Mouse (Mus musculus): ENCODE data around the gene Inpp5a. TPM values are rescaled to one million over a fixed set of nuclear protein-coding genes. Genes with fewer than 3 reads are reported as not detected.

Inpp5a gene
- total RNA-seq, 2 experiments from 2014 or later: 60.0 to 61.8 TPM

DNA sequence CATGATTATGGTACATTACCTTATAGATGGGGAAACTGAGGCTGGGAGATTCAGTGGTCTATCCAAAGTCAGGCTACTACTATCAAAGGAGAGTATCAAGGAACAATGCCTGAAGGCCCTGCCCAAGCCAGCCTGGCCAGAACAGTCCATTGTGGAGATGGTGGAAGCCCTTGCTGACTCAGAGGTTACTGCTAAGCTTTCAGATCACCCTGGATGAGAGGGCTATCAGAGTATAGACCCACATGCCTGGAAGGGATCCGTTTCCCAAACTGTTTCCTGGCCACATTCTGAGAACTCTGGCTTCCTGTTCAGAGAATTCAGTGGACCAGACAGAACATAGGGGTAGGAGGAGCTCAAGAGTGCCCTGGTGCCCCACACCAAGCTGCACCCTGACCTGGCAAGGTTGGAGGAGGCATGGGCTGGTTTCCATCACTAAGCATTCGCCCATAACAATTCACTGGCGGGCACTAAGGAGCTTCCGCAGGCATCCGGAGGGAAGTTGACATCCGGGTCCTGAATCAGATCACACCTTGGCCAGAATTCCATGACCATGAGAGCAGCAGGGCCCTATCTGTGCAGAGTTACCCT, 19.3 kb upstream of the Inpp5a start:
- DNase-seq (ENCODE audit: low spot score in 2 of 2): no peak

DNA sequence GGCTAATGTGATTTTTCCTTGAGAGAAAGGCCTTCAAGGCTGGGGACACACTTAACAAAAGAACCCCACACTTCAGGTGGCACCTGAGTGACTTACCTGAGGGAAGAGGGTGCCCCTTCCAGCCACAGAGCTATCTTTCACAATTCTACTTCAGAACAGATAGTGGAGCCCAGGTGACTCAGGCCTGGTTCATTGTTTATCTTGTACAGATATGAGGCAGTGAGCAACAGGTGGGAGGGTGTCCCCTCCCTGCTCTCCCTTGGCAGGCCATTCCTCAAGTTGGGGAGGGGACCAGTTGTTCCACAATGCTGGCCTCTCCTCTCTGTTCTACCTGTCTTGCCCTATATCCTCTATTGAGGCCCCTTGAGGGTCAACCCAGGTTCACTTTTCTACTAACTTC, 17.5 kb upstream of the Inpp5a start:
- no peak for DNase-seq (ENCODE audit: low spot score in 2 of 2)

DNA sequence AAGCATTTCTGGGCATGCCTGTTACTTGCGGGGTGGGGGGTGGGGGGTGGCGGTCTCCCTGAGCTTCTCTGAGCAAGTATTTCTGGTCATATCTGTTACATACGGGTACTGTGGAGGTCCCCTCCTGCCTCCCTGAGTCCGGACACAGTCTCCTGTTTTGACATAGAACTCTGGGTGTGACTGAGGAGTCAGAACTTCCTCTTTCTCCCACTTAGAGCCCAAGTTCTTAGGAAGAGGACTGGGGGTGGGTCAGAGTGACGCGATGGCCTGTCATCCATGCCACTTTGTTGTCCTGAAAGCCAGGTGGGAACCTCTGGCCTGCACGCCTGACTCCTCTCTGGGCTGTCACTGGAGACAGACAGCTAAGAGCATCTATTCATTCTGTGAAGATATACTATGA, 11.5 kb upstream of the Inpp5a start:
- DNase-seq (ENCODE audit: low spot score in 2 of 2): no peak

DNA sequence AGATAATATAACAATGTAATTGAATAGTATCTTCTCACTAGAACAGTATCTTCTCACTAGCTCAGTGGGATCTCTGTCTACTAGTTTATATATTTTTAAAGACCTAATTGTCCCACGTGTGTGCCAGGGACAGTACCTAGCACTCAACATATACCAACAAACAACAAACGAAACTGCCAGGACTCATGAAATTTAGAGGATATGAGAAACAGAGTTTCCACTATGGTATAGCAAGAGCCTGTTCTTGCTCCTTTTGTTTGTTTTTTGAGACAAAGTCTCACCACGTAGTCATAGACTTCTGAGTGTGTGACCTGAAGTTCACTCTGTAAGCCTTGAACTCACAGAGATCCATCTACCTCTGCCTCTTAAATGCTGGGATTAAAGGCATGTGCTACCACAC, 10.6 kb upstream of the Inpp5a start:
- no peak for DNase-seq (ENCODE audit: low spot score in 2 of 2)

DNA sequence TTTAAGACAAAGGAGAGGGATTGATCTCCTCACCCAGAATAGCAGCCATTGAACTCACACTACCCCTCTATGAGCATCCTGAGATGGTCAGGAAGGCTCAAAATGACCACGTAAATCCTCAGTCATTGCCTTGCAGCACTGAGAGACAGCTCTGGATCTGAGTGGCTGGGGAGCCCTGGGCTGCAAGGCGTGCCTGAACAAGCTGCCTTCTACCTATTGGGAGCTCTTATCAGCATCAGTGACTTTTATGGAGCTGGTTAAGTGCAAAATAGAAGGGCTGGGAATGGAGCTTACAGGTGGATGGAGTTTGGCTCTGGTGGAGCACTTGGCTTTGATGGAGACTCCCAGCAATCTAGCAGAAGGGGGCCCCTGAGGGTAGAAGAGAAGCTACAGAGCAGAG, 9.2 kb upstream of the Inpp5a start:
- DNase-seq (ENCODE audit: low spot score in 2 of 2): no peak

DNA sequence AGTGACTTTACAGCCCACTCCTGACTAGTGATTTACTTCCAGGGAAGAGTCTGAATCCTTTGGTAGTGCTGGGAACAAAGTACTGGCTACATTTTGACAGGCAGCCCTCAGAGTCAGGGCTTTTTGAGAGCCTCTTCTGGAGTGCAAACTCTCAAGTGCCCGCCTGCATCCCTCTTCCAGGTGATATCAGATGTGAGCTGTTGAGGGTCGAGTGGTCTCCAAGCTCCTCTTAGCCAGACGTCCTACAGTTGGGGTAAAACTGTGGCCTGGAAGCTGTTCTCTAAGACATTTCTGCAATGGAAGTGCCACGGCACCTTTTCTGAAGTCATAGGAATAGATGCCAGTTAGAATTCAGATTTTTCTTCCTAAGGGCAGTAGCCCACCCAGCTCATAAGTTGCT, 8.7 kb upstream of the Inpp5a start:
- DNase-seq (ENCODE audit: low spot score in 2 of 2): no peak

DNA sequence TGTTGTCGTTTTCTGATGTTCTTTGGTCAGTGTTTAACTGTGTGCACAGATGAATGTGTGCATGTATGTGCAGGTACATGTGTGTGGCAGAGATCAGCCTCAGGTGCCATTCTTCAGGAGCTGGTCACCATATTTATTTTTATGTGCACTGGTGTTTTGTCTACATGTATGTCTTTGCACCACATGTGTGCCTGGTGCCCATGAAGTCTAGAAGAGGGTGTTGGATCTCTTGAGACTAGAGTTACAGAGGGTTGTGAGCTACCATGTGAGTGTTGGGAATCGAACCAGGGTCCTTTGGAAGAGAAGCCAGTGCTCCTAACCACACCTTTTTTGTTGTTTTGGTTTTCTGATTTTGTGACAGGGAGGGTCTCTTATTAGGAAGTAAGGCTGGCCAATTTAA, 7.0 kb upstream of the Inpp5a start:
- no peak for DNase-seq (ENCODE audit: low spot score in 2 of 2)

DNA sequence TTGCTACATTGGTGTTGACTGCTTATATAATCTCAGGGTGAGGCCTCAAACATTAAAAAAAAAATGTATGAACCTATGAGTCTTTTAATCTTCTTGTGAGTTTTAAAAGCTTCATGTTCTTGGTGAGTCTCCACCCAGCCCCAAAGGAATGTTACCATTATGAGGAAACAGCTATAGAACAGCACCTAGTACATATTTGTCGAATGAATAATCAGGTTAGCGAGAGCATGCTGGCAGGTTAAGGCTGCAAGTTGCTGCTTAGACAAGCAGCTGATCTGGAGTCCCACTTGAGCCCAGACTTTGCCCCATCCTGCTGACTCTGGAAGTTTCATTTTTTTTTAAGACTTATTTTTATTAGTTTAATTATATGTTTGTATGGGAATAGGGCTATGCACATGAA, 6.1 kb upstream of the Inpp5a start:
- no peak for DNase-seq (ENCODE audit: low spot score in 2 of 2)

DNA sequence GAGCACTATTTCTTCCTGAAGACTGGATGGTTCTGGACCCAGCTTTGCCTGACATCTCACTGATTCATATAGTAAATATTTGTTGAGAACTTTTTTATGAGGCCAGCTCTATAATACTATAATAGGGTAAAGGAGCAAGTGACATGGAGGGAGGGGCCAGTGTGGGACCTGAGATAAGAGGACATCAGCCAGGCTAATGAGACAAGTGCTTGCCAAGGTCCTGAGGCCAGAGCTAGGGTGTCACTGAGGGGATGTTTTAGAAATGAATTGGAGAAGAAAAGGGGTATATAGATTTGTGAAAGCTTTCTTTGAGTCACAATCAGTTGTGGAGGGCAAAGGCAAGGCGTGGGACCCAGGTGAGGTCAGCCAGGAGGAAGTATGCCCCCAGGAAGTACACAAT, 4.4 kb upstream of the Inpp5a start:
- no peak for DNase-seq (ENCODE audit: low spot score in 2 of 2)

DNA sequence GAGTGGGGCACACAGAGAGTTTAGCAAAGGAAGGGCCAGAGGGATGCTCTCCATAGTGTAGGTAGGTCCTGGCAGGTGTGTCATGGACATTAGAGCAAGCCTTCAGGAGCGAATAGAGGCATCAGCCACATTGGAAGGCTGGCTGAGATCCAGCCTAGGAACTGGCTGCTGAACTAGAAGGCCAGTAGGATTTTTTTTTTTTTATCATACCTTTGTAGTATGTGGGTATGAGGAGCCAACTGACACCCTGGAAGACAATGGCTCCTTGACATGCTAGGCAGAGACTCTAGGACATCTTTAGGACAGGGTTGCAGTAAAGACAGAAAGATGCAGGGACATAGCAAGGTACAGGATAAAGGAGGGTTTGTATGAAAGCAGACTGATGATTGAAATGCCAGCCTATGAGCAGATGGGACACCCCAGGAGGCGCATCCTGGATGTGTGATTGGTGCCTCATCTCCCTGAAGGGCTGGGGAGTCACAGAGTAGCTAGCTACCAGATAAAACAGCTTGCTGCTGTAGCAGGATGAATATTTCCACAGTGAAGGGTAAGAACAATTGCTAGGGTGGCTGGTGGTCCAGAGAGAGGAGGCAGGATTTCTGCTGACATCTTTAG, 3.9 kb upstream of the Inpp5a start:
- no peak for DNase-seq (ENCODE audit: low spot score in 2 of 2)

DNA sequence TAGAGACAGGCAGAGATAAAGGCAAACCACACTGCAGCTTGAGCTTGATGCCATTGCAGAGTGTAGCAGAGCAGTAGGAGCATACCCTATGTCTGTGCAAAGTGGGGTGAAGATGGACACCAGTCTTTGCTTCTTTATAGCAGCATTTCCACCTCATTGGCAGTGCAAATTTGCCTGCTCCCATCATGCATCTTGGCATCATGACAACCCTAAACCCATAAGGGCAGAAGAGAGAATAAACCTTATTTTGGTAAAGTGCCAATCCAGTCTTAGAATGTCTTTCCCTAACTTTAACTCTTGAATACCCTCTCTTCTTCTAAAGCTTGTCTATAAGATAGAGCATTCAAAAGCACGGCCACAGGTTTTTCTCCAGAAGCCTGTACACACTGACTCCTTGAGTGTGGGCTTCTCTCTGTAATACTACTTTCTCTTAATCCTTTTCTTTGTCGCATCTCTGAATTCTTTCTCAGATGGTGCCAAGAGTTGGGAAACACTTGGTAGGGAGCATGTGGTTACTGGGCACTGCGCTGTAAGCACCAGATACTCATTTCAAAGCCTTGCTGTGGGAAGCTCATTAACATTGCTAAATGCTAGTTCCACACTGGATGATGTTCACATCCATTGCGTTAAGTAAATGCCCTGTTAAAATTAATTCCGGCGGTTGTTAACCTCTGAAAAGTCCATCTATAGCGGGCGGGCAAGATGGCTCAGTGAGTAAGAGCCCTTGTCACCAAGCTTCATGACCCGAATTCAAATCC, 1.8 kb upstream of the Inpp5a start:
- DNase-seq (ENCODE audit: low spot score in 2 of 2): no peak

DNA sequence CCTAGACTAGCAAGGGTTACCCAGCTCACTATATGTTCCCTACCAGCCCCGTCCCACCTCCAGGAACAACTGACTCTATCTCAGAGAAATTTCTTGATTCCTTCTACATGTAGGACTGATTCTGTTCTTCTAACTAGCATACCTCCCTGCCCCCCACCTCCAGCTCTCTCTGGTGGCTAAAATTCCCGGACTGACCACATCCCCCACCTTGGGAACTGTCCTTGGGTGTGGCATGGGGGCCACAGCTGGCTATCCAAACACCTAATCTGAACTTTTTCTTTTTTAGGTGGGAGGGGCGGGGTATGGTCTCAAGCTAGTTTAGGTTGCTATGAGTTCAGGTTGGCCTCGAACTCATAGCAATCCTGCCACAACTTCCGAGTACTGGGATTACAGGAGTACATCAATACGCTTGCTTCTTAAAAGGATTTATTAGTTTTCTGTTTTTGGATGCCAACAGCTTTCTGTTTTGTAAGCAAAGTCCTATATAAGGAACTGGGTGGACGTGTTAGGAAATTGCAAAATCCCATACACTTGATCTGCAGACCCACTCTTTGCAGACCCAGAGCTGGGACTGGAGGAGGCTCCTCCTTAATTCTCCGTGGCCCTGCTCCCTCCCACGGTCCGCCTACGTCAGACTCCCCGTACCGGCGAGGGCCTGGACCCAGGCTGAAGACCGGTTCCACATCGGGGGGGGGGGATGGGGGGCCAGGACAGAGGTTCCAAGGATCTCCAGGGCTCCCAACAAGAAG, 814 bp upstream of the Inpp5a start:
- DNase-seq (ENCODE audit: low spot score in 2 of 2): no peak

DNA sequence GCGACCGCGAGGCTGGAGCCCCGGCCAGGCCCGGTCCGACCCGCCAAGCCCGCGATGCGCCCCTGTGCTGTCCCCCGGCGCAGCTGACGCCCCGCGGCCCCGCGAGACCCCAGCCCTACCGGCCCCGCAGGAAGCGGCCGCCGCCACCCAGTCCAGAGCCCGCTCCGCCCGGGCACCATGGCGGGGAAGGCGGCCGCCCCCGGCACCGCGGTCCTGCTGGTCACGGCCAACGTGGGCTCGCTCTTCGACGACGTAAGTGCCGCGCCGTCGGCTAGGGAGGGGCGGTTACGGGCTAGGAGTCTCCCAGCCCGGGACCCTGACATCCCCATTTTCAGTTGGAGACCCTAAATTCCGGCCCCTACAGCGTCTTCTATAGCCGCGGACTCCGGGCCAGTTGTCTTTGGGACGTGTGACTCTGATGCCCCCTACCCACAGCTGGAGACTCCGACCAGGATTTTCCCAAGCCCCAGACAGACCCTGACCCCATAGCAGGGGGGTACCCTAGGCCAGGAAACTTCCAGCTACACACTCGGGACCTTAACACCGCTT, 378 bp downstream of the Inpp5a start:
- no peak for DNase-seq (ENCODE audit: low spot score in 2 of 2)

DNA sequence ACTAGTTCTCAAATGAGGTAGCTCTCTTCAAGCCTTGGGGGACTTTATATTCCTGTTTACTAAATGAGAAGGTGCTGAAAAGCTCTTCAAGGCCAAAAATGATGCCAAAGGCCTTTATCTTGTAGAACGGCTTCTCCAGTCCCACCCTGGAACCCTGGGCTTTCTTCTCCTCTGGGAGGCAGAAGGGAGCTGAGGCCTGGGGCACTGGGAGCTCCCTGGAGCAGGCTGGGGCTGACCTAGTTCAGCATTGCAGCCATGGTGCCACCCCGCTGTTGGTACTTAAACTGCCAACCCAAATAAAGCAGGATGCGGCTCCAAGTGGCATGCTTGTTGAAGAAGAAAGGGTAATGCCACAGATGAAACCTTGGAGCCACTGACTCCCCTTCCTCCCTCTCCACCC, 1.5 kb downstream of the Inpp5a start:
- DNase-seq (ENCODE audit: low spot score in 2 of 2): no peak

DNA sequence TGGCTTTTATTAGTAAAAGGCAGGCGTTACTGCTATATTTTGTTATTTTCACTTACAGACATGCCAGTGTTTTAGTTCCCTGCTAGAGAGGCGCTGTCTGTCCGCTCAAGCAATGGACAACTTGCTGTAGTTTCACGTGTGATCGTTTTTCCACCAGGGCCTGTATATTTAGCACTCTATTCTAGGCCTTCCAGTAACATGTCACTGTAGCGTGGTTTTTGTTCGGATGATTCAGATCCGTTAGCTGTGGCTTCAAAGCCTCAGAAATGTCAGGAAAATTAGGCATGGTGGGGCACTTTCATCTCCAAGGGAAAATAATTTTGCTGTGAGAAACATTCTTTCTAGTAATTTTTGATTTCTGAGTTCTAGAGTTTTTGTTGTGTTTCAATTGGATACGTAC, 2.0 kb downstream of the Inpp5a start:
- DNase-seq (ENCODE audit: low spot score in 2 of 2): no peak

DNA sequence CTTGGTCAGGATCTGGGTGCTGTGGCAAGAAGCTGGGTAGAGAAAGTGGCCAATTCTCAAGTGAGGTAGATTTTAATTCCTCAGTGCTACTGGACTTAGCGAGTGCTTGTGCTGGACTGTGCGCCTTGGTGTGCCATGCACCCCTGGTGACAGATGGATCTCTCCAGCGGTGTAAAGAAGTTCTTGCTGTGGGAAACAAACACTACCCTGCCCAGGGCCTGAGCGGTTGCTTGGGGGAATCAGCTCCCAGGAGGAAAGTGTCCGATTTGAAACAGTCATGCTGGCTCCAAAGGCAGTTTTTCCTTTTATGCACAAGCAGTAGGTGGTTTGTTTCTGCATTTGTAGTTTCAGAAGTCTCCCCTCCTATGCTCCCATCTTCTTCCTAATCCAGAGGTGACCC, 2.8 kb downstream of the Inpp5a start:
- DNase-seq (ENCODE audit: low spot score in 2 of 2): no peak

DNA sequence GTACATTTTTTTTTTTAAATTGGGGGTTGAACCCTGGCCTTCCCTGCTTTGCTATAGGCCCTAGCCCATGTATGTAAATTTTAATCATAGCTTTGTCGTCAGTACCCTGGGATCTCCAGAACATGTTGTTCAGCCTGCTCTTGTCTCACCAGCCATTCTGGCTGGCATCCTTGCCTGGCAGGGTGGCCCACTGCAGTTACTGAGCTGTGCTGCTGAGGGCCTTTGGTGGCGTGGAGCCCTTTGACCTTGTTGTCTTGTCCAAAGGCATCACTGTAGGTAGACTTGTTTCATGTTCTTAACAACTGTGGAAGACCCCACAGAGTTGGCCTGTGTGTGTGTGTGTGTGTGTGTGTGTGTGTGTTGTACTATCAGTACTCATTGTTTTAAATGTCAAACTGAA, 3.2 kb downstream of the Inpp5a start:
- DNase-seq (ENCODE audit: low spot score in 2 of 2): no peak

DNA sequence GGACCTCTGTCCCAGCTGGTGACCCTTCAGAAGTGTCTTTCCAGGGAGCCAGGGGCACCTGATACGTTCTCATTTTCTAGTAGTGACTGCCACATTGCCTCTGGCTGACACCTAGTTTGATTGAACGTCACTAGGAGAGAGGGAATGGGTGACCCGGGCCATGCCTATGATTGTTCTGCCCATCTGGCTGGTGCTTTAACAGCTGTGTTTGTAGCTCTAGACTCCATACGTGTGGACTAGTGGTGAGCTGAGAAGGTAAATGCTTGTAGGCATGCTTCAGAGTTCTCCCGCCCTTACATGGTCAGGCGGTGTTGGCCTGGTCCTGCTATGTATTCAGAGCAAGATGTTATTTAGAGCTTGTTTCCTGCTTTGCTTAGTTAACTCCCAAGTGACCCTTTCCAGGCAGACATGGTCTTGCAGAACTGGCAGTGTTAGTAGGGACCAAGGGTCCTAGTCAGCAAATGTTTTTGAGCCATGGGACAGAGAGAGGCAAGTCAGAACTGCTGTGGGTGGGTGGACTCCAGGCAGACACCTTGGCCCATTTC, 3.9 kb downstream of the Inpp5a start:
- no peak for DNase-seq (ENCODE audit: low spot score in 2 of 2)

DNA sequence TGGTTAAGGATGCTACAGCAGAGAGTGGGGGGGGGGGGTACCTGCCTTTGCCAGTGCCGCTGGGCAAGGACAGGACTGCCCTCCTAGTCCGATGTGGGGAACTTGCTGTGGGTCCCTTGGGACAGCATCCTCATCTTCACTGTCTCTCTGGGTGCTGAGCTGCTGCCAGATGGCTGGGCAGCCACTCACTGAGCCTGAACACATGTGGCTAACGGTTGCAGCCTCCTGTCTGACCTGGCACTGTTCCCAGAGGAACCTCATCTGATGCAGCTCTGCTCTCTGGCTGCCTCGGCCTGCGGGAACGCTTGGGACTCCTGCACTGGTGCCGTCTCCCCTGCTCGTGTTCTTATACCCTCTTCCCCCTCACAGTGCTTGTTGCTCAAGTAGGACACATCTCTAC, 8.6 kb downstream of the Inpp5a start:
- DNase-seq (ENCODE audit: low spot score in 2 of 2): peak; percentile 39 to 51

DNA sequence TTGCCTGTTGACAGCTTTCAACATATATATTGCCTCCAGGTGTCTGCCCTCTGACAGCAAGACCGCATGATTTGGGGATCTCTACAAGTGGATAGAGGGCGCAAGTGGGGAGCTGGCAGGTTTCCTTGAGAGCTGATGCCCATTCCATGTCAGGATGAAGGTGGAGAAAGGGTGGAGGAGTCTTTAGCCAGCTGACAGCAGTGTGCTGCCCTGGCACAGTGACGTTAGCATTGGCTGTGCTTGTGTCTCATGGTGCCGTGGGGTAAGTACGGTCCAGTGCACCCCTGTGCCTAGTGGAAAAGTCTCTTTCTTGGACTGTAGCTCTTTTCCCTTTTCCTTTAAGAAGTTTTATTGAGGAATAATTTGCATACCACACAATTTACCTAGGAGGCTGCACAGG, 9.2 kb downstream of the Inpp5a start:
- no peak for DNase-seq (ENCODE audit: low spot score in 2 of 2)

DNA sequence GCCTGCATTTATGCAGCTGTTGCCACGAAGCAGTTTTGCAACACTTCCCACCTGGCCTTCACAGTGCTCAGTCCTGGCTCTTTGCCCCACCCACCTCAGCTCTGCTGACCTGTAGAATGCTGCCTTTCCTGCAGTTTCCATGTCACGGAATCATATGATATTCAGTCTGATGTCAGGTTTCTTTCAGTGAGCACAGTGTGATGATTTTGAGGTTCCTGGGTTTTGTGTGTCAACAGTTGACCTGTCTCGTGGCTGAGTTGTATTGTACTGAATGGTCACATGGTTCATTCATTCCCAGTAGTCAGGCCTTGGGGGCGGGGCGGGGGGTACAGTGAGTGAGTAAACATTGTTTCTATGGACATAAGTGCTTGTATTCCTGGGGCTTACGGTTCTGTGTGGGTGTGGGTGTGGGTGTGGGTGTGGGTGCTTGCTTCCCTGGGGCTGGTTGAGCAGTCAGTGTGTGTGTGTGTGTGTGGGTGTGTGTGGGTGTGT, 9.7 kb downstream of the Inpp5a start:
- no peak for DNase-seq (ENCODE audit: low spot score in 2 of 2)

All from left cerebral cortex, adult 18-20 months (tissue).